Mouse (Mus musculus) G1E (cell line): ENCODE data around the gene Ywhah. TPM values are rescaled to one million over a fixed set of nuclear protein-coding genes. Genes with fewer than 3 reads are reported as not detected.

Experiments used
- ATAC-seq: 2 replicates; pipeline ENCODE4 v1.8.0; 2016; ENCODE audit warnings: mild to moderate bottlenecking; ENCODE audit not compliant: insufficient number of reproducible peaks, poor library complexity, low FRiP score, severe bottlenecking; ENCODE audit errors: extremely low read depth
- DNase-seq: peaks from one replicate; pipeline ENCODE4 v3.0.0; 2012; ENCODE audit warnings: low spot score
- H3K27me3 ChIP-seq: 2 replicates; pipeline ENCODE4 v1.6.1; 2012; ENCODE audit warnings: mild to moderate bottlenecking, low read length, inconsistent platforms; ENCODE audit not compliant: insufficient read depth
- H3K36me3 ChIP-seq: replicated peaks from 2 replicates; pipeline ENCODE3; 2012; ENCODE audit warnings: mild to moderate bottlenecking, inconsistent platforms
- H3K4me1 ChIP-seq: 2 replicates; pipeline ENCODE4 v1.6.1; 2012; ENCODE audit warnings: low read depth, low read length, inconsistent platforms, mixed read lengths; ENCODE audit not compliant: insufficient read depth
- H3K4me3 ChIP-seq: 2 replicates; pipeline ENCODE4 v1.5.1; 2012; ENCODE audit warnings: low read depth, mild to moderate bottlenecking, inconsistent platforms, low read length, moderate library complexity, mixed read lengths
- H3K9me3 ChIP-seq: replicated peaks from 2 replicates; pipeline ENCODE4 v1.6.1; 2012; ENCODE audit warnings: inconsistent platforms
- CTCF ChIP-seq: IDR thresholded peaks from 2 replicates; pipeline ENCODE4 v1.5.1; 2012; ENCODE audit warnings: low read depth, low read length, inconsistent platforms, mixed read lengths
- GATA1 ChIP-seq: IDR thresholded peaks from 2 replicates; pipeline ENCODE4 v1.6.1; 2012; ENCODE audit warnings: borderline replicate concordance, low read length, inconsistent platforms, mixed read lengths
- GATA2 ChIP-seq: IDR thresholded peaks from 2 replicates; pipeline ENCODE4 v1.6.1; 2012; ENCODE audit warnings: low read depth, low read length, inconsistent platforms, borderline replicate concordance
- POLR2AphosphoS5 ChIP-seq: IDR thresholded peaks from 2 replicates; pipeline ENCODE4 v1.6.1; 2012; ENCODE audit warnings: low read depth, low read length, inconsistent platforms; ENCODE audit not compliant: insufficient replicate concordance
- TAL1 ChIP-seq: conservative IDR thresholded peaks from 2 replicates; pipeline ENCODE4 v1.6.1; 2012; ENCODE audit warnings: low read depth, low read length, inconsistent platforms, mixed read lengths
- polyA plus RNA-seq: library from polyadenylated mRNA; stranded (reverse); fragments of >175 nt; gene quantifications from 2 replicates; pipeline ENCODE4 v1.2.3, GENCODE M21; 2012
- total RNA-seq, 2 experiments: library from RNA; stranded (forward) in 1 of 2; stranded (reverse) in 1 of 2; fragments of 200-1000 nt in 1 of 2; fragments of >200 nt in 1 of 2; fragmentation: Nextera tagmentation in 1 of 2; gene quantifications; 2 replicates each; pipeline ENCODE4 v1.2.3; 2014 to 2017

The Ywhah gene
- total and polyA plus RNA-seq, 3 experiments = 86.4 to 363 (median 129) TPM

GRCm38 (mm10) chr5:32991152-32991551, 27.5 kb upstream of the Ywhah start:
- no peak for DNase-seq
- Histone ChIP-seq H3K4me1 (0 out of 2 replicates have a peak, but pooled peaks cover 2% of the 10 kb centered on the region), H3K9me3 (no peaks in the 10 kb centered on the region), H3K36me3 (peaks cover 35% of the 10 kb centered on the region), H3K27me3 (peaks cover 12% of the 10 kb centered on the region; the same call in 1 of the 2 replicates), H3K4me3 (no peak overlapping the region)
- TF ChIP-seq POLR2AphosphoS5 (no peak), GATA1 (no peak), TAL1 (no peak), CTCF (no peak), GATA2 (no peak)
- ATAC-seq = no peak

GRCm38 (mm10) chr5:32994471-32994870, 24.1 kb upstream of the Ywhah start:
- ATAC-seq (no peak), DNase-seq (no peak)
- H3K27me3 ChIP-seq = peaks cover 25% of the 10 kb centered on the region

GRCm38 (mm10) chr5:32995756-32996155, 22.9 kb upstream of the Ywhah start:
- Histone ChIP-seq H3K36me3 (peaks cover 6% of the 10 kb centered on the region), H3K9me3 (no peaks in the 10 kb centered on the region), H3K27me3 (peaks cover 36% of the 10 kb centered on the region), H3K4me1 (0 out of 2 replicates have a peak, but pooled peaks cover 2% of the 10 kb centered on the region), H3K4me3 (no peak overlapping the region)
- TF ChIP-seq CTCF (no peak), GATA1 (no peak), TAL1 (no peak), GATA2 (no peak), POLR2AphosphoS5 (no peak)
- DNase-seq = no peak
- ATAC-seq = no peak

More at GRCm38 (mm10) chr5:32994471-32994870, 24.1 kb upstream of the Ywhah start:
- Histone ChIP-seq H3K4me3 (no peak overlapping the region), H3K36me3 (peaks cover 11% of the 10 kb centered on the region), H3K4me1 (0 out of 2 replicates have a peak, but pooled peaks cover 2% of the 10 kb centered on the region), H3K9me3 (no peaks in the 10 kb centered on the region)
- TF ChIP-seq GATA1 (no peak), TAL1 (no peak), CTCF (no peak), GATA2 (no peak), POLR2AphosphoS5 (no peak)

- Histone ChIP-seq H3K36me3 (no peaks in the 10 kb centered on the region), H3K27me3 (peaks cover 44% of the 10 kb centered on the region), H3K4me1 (0 out of 2 replicates have a peak, but pooled peaks cover 2% of the 10 kb centered on the region), H3K4me3 (no peak overlapping the region), H3K9me3 (no peaks in the 10 kb centered on the region)
- no peak for ATAC-seq
- TF ChIP-seq GATA1 = no peak
- no peak for TF ChIP-seq CTCF
- no peak for DNase-seq
These were observed 22.1 kb upstream of the Ywhah start for GRCm38 (mm10) chr5:32996560-32996959.

- TF ChIP-seq TAL1 (no peak), POLR2AphosphoS5 (no peak), GATA2 (no peak), CTCF (no peak), GATA1 (no peak)
- H3K4me3 ChIP-seq = no peak overlapping the region
- no peaks in the 10 kb centered on the region for H3K36me3 ChIP-seq
- 0 out of 2 replicates have a peak, but pooled peaks cover 2% of the 10 kb centered on the region for H3K4me1 ChIP-seq
- DNase-seq = peak; percentile 24
- no peak for ATAC-seq
- no peaks in the 10 kb centered on the region for H3K9me3 ChIP-seq
- peaks cover 49% of the 10 kb centered on the region for H3K27me3 ChIP-seq
These were observed 20.9 kb upstream of the Ywhah start for GRCm38 (mm10) chr5:32997686-32998085.

- H3K9me3 ChIP-seq = no peaks in the 10 kb centered on the region
- H3K36me3 ChIP-seq = no peaks in the 10 kb centered on the region
- TF ChIP-seq TAL1 (no peak), POLR2AphosphoS5 (no peak), GATA1 (no peak), CTCF (no peak), GATA2 (no peak)
- H3K27me3 ChIP-seq = peaks cover 59% of the 10 kb centered on the region
- H3K4me1 ChIP-seq = 0 out of 2 replicates have a peak, but pooled peaks cover 2% of the 10 kb centered on the region
- H3K4me3 ChIP-seq = no peak overlapping the region
- DNase-seq (no peak), ATAC-seq (no peak)
These were observed 19.8 kb upstream of the Ywhah start for GRCm38 (mm10) chr5:32998783-32999182.

- no peak overlapping the region for H3K4me3 ChIP-seq
- no peaks in the 10 kb centered on the region for H3K9me3 ChIP-seq
- ATAC-seq (no peak), DNase-seq (no peak)
- H3K36me3 ChIP-seq = no peaks in the 10 kb centered on the region
- 0 out of 2 replicates have a peak, but pooled peaks cover 2% of the 10 kb centered on the region for H3K4me1 ChIP-seq
- TF ChIP-seq GATA1 (no peak), TAL1 (no peak), GATA2 (no peak), POLR2AphosphoS5 (no peak), CTCF (no peak)
- peaks cover 63% of the 10 kb centered on the region for H3K27me3 ChIP-seq
These were observed 17.5 kb upstream of the Ywhah start for GRCm38 (mm10) chr5:33001111-33001510.
